8 mouse cellular contexts compared by ENCODE assay signal in the genomic region with DNA sequence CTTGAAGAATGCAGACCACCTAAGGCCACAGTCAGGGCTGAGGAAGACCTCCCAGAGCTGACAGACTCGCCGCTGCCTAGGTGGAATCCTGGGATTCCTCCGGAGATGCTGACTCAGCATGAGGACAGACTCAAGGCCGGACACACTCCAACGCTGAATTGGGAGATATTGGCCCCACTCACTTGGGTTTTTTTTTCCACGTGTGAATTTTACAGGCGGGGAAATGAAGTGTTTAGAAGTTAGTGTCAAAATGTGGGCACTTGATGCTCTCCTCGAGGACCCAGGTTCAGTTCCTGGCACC. TPM values are rescaled to one million over a fixed set of nuclear protein-coding genes. Genes with fewer than 3 reads are reported as not detected.
DNase-seq lines count a peak whose midpoint lies in the region; ATAC-seq and TF ChIP-seq lines count a peak whose summit lies in the region.

No protein-coding gene starts in this region.

- no peak overlapping the region for H3K9ac ChIP-seq in liver, embryonic 11.5 days (ENCODE audit: low read depth, low read length)
- H3K9ac ChIP-seq in intestine, postnatal 0 days (ENCODE audit: low read depth, low read length) = no peak overlapping the region
- no peak overlapping the region for H3K9ac ChIP-seq in neural tube, embryonic 14.5 days (replicated peaks; ENCODE audit: low read depth, low read length)

- H3K36me3 ChIP-seq in liver, embryonic 11.5 days (ENCODE audit: control insufficient read depth, insufficient read depth, low read length) = no peaks in the 10 kb centered on the region
- H3K36me3 ChIP-seq in intestine, postnatal 0 days (ENCODE audit: control insufficient read depth, insufficient read depth) = peaks cover 5% of the 10 kb centered on the region; the same call in 1 of the 2 replicates
- H3K36me3 ChIP-seq in neural tube, embryonic 14.5 days (ENCODE audit: control insufficient read depth, insufficient read depth, low read length) = no peaks in the 10 kb centered on the region

- no peak for TF ChIP-seq CTCF in intestine, postnatal 0 days (IDR thresholded peaks at IDR 0.05; ENCODE audit: low read depth)

- H3K27ac ChIP-seq in liver, embryonic 11.5 days (ENCODE audit: low read depth, low read length) = no peak overlapping the region
- H3K27ac ChIP-seq in intestine, postnatal 0 days (ENCODE audit: low read depth, low read length) = no peak overlapping the region
- no peak overlapping the region for H3K27ac ChIP-seq in neural tube, embryonic 14.5 days (ENCODE audit: low read depth, low read length)

- peaks cover 5% of the 10 kb centered on the region; the same call in 1 of the 2 replicates for H3K27me3 ChIP-seq in liver, embryonic 11.5 days (replicated peaks; ENCODE audit: control insufficient read depth, insufficient read depth, low read length)
- H3K27me3 ChIP-seq in intestine, postnatal 0 days (replicated peaks; ENCODE audit: control insufficient read depth, insufficient read depth, low read length) = no peaks in the 10 kb centered on the region
- no peaks in the 10 kb centered on the region for H3K27me3 ChIP-seq in neural tube, embryonic 14.5 days (ENCODE audit: control insufficient read depth, insufficient read depth, low read length)

- WGBS in liver, embryonic 11.5 days = 33% methylated on average over 8 of the region's 8 CpGs
- 35% methylated on average over 8 of the region's 8 CpGs for WGBS in intestine, postnatal 0 days
- 28% methylated on average over 8 of the region's 8 CpGs for WGBS in neural tube, embryonic 14.5 days

- no peak for ATAC-seq in liver, embryonic 11.5 days (replicated peaks; ENCODE audit: low FRiP score)
- no peak for ATAC-seq in intestine, postnatal 0 days
- 0 out of 2 replicates have a peak, but pooled peaks have one; percentile 22 for ATAC-seq in neural tube, embryonic 14.5 days (ENCODE audit: low read depth)

- H3K4me3 ChIP-seq in liver, embryonic 11.5 days (ENCODE audit: low read depth, low read length) = peak overlapping the region; percentile 24; the same call in 1 of the 2 replicates
- peak overlapping the region; percentile 13; the same call in 1 of the 2 replicates for H3K4me3 ChIP-seq in intestine, postnatal 0 days (ENCODE audit: low read depth, low read length)
- 0 out of 2 replicates have a peak overlapping the region, but pooled peaks have one; percentile 12 for H3K4me3 ChIP-seq in neural tube, embryonic 14.5 days (ENCODE audit: low read depth, low read length)

- no peaks in the 10 kb centered on the region for H3K9me3 ChIP-seq in liver, embryonic 11.5 days (ENCODE audit: control insufficient read depth, low read length)
- H3K9me3 ChIP-seq in intestine, postnatal 0 days (ENCODE audit: control insufficient read depth) = no peaks in the 10 kb centered on the region
- no peaks in the 10 kb centered on the region for H3K9me3 ChIP-seq in neural tube, embryonic 14.5 days (ENCODE audit: control insufficient read depth, low read length)

- DNase-seq in adrenal gland, adult 2 months = peak; percentile 42
- no peak for DNase-seq in adrenal gland, postnatal 25 days
- DNase-seq in liver, embryonic 11.5 days (ENCODE audit: low spot score) = no peak
- no peak for DNase-seq in liver
- DNase-seq in right cerebral cortex, adult 18-20 months = no peak
- DNase-seq in layer of hippocampus, adult 9-11 months = no peak

- peak overlapping the region; percentile 56 for H3K4me2 ChIP-seq in liver, embryonic 11.5 days
- H3K4me2 ChIP-seq in intestine, postnatal 0 days (replicated peaks; ENCODE audit: low read depth) = peak overlapping the region; percentile 45
- peak overlapping the region; percentile 47 for H3K4me2 ChIP-seq in neural tube, embryonic 14.5 days (ENCODE audit: low read depth, low read length)

- no peaks in the 10 kb centered on the region for H3K4me1 ChIP-seq in liver, embryonic 11.5 days (replicated peaks; ENCODE audit: control insufficient read depth, insufficient read depth, low read length)
- 0 out of 2 replicates have a peak, but pooled peaks cover 3% of the 10 kb centered on the region for H3K4me1 ChIP-seq in intestine, postnatal 0 days (replicated peaks; ENCODE audit: control insufficient read depth, insufficient read depth, low read length)
- H3K4me1 ChIP-seq in neural tube, embryonic 14.5 days (ENCODE audit: control insufficient read depth, insufficient read depth, low read length) = no peaks in the 10 kb centered on the region

RNA-seq across cellular contexts. Expression of gene Foxo3, which starts 32.1 kb away (rescaled TPM):
- 10 to 100 TPM; 39.7 to 55.6 TPM for total RNA-seq in adrenal gland, adult 2 months (2021)
- 53.3 and 76.1 TPM in 2 replicates for polyA plus RNA-seq in adrenal gland, adult 2 months (2012; rRNA removed)
- 56.1 and 56.7 TPM in 2 replicates for total RNA-seq in adrenal gland, postnatal 25 days (2021)
- 11.7 and 12.3 TPM in 2 replicates for polyA plus RNA-seq in liver, embryonic 11.5 days (2014; fragmentation: Nextera tagmentation; extraction: Ambion mirVana)
- 9.3 and 9.8 TPM in 2 replicates for polyA plus RNA-seq in intestine, postnatal 0 days (2015; fragmentation: Nextera tagmentation; extraction: Ambion mirVana)
- 6.1 and 6.6 TPM in 2 replicates for polyA plus RNA-seq in neural tube, embryonic 14.5 days (2014; fragmentation: Nextera tagmentation; extraction: Ambion mirVana)
